Mouse (Mus musculus) bone marrow macrophage, adult 2 months (primary cell): ENCODE data around the gene Snai1. TPM values are rescaled to one million over a fixed set of nuclear protein-coding genes. Genes with fewer than 3 reads are reported as not detected.

Source experiments
- H3K27ac ChIP-seq: 2 replicates; pipeline ENCODE4 v1.5.1; 2012; ENCODE audit warnings: low read depth, low read length; ENCODE audit not compliant: insufficient read depth
- H3K4me1 ChIP-seq: 2 replicates; pipeline ENCODE4 v1.6.1; 2012; ENCODE audit warnings: low read length; ENCODE audit not compliant: control insufficient read depth, insufficient read depth
- H3K4me3 ChIP-seq: 2 replicates; pipeline ENCODE4 v1.5.1; 2012; ENCODE audit warnings: mild to moderate bottlenecking, low read length, moderate library complexity; ENCODE audit not compliant: insufficient read depth
- CTCF ChIP-seq: IDR thresholded peaks from 2 replicates; pipeline ENCODE4 v1.5.1; 2012; ENCODE audit warnings: low read depth, mild to moderate bottlenecking, low read length, moderate library complexity
- POLR2A ChIP-seq: IDR thresholded peaks from 2 replicates; pipeline ENCODE4 v1.6.1; 2012; ENCODE audit warnings: mild to moderate bottlenecking, low read depth, low read length, borderline replicate concordance
- polyA plus RNA-seq: library from polyadenylated mRNA; stranded (reverse); fragments of >200 nt; gene quantifications from 2 replicates; pipeline ENCODE4 v1.2.4, GENCODE M21; 2012; ENCODE audit not compliant: missing spikeins, insufficient read depth, insufficient read length

Gene Snai1
- polyA plus RNA-seq, 1 experiment: 0.79 TPM

- Histone ChIP-seq H3K4me1 (peaks cover 9% of the 10 kb centered on the region), H3K27ac (no peak overlapping the region), H3K4me3 (no peak overlapping the region)
- TF ChIP-seq POLR2A: no peak
- no peak for TF ChIP-seq CTCF
These were observed 9.4 kb downstream of the Snai1 start for GRCm38 (mm10) chr2:167547444-167547843.

GRCm38 (mm10) chr2:167548961-167549360 lies 11.0 kb downstream of the Snai1 start:
- Histone ChIP-seq H3K4me3 (no peak overlapping the region), H3K4me1 (peaks cover 5% of the 10 kb centered on the region; the same call in 1 of the 2 replicates), H3K27ac (no peak overlapping the region)
- TF ChIP-seq CTCF: no peak
- no peak for TF ChIP-seq POLR2A

GRCm38 (mm10) chr2:167550341-167550854 lies 12.4 kb downstream of the Snai1 start:
- TF ChIP-seq POLR2A: no peak
- TF ChIP-seq CTCF: no peak
- H3K4me3 ChIP-seq: no peak overlapping the region
- H3K4me1 ChIP-seq: peaks cover 5% of the 10 kb centered on the region; the same call in 1 of the 2 replicates
- H3K27ac ChIP-seq: no peak overlapping the region

GRCm38 (mm10) chr2:167551342-167551920 lies 13.4 kb downstream of the Snai1 start:
- Histone ChIP-seq H3K4me1 (peaks cover 5% of the 10 kb centered on the region; the same call in 1 of the 2 replicates), H3K4me3 (no peak overlapping the region), H3K27ac (no peak overlapping the region)
- TF ChIP-seq CTCF (no peak), POLR2A (no peak)

- TF ChIP-seq CTCF: no peak
- no peak overlapping the region for H3K4me3 ChIP-seq
- no peak overlapping the region for H3K27ac ChIP-seq
- H3K4me1 ChIP-seq: peaks cover 5% of the 10 kb centered on the region; the same call in 1 of the 2 replicates
These were observed 14.3 kb downstream of the Snai1 start for GRCm38 (mm10) chr2:167552292-167552691.

GRCm38 (mm10) chr2:167552927-167553402 lies 15.0 kb downstream of the Snai1 start:
- H3K4me3 ChIP-seq: no peak overlapping the region
- no peak for TF ChIP-seq CTCF
- TF ChIP-seq POLR2A: no peak
- H3K27ac ChIP-seq: no peak overlapping the region
- H3K4me1 ChIP-seq: peaks cover 5% of the 10 kb centered on the region; the same call in 1 of the 2 replicates

GRCm38 (mm10) chr2:167555766-167556165 lies 17.8 kb downstream of the Snai1 start:
- H3K4me3 ChIP-seq: no peak overlapping the region
- no peak for TF ChIP-seq CTCF
- no peak for TF ChIP-seq POLR2A
- H3K27ac ChIP-seq: no peak overlapping the region
- H3K4me1 ChIP-seq: 0 out of 2 replicates have a peak, but pooled peaks cover 3% of the 10 kb centered on the region

GRCm38 (mm10) chr2:167559413-167559812 lies 21.4 kb downstream of the Snai1 start:
- TF ChIP-seq CTCF (no peak), POLR2A (no peak)
- no peak overlapping the region for H3K27ac ChIP-seq
- H3K4me3 ChIP-seq: no peak overlapping the region
- H3K4me1 ChIP-seq: no peaks in the 10 kb centered on the region

GRCm38 (mm10) chr2:167562101-167562500 lies 24.1 kb downstream of the Snai1 start:
- Histone ChIP-seq H3K27ac (no peak overlapping the region), H3K4me3 (no peak overlapping the region), H3K4me1 (no peaks in the 10 kb centered on the region)
- TF ChIP-seq POLR2A (no peak), CTCF (no peak)

- H3K4me3 ChIP-seq: no peak overlapping the region
- H3K4me1 ChIP-seq: no peaks in the 10 kb centered on the region
- no peak overlapping the region for H3K27ac ChIP-seq
- TF ChIP-seq POLR2A (no peak), CTCF (no peak)
These were observed 25.0 kb downstream of the Snai1 start for GRCm38 (mm10) chr2:167563035-167563434.

GRCm38 (mm10) chr2:167563703-167564102 lies 25.7 kb downstream of the Snai1 start:
- no peaks in the 10 kb centered on the region for H3K4me1 ChIP-seq
- no peak for TF ChIP-seq CTCF
- no peak for TF ChIP-seq POLR2A
- no peak overlapping the region for H3K4me3 ChIP-seq
- H3K27ac ChIP-seq: no peak overlapping the region
